Mouse (Mus musculus) mouse embryonic stem cell (cell line): ENCODE measurements around the gene Sorcs3.

Source experiments
- in situ Hi-C, 2 experiments: fragments of 300-500 bp; cut with MboI; formaldehyde crosslinking; loops; 1 replicate in 1 of 2; 3 replicates in 1 of 2; pipeline ENCODE4 v1.14.3; 2019 to 2020; ENCODE audit warnings: low sequenced_read_pairs in 2 of 2, low pct_unique_long_range_greater_than_20kb in 1 of 2, mixed read lengths in 1 of 2; ENCODE audit not compliant: unreplicated experiment in 1 of 2

Gene Sorcs3

GRCm38 (mm10) chr19:48280273-48280672, 74.4 kb downstream of the Sorcs3 start:
- in situ Hi-C loops: no loop called here

- in situ Hi-C loops: no loop called here
These were observed 76.4 kb downstream of the Sorcs3 start for GRCm38 (mm10) chr19:48282250-48282649.

GRCm38 (mm10) chr19:48283217-48283616, 77.4 kb downstream of the Sorcs3 start:
- in situ Hi-C loops: no loop called here

- in situ Hi-C loops: no loop called here
These were observed 79.9 kb downstream of the Sorcs3 start for GRCm38 (mm10) chr19:48285602-48286225.

- in situ Hi-C loops: no loop called here
These were observed 88.4 kb downstream of the Sorcs3 start for GRCm38 (mm10) chr19:48294251-48294650.

GRCm38 (mm10) chr19:48298384-48298783, 92.6 kb downstream of the Sorcs3 start:
- in situ Hi-C loops: no loop called here

- in situ Hi-C loops: no loop called here
These were observed 94.8 kb downstream of the Sorcs3 start for GRCm38 (mm10) chr19:48300440-48301231.

GRCm38 (mm10) chr19:48301300-48301699, 95.5 kb downstream of the Sorcs3 start:
- in situ Hi-C loops: no loop called here

GRCm38 (mm10) chr19:48308341-48308740, 102.5 kb downstream of the Sorcs3 start:
- in situ Hi-C loops: no loop called here

- in situ Hi-C loops: no loop called here
These were observed 103.9 kb downstream of the Sorcs3 start for GRCm38 (mm10) chr19:48309531-48310337.

GRCm38 (mm10) chr19:48310338-48310710, 104.5 kb downstream of the Sorcs3 start:
- in situ Hi-C loops: no loop called here

GRCm38 (mm10) chr19:48313776-48314175, 108.0 kb downstream of the Sorcs3 start:
- in situ Hi-C loops: no loop called here

- in situ Hi-C loops: no loop called here
These were observed 121.3 kb downstream of the Sorcs3 start for GRCm38 (mm10) chr19:48327115-48327514.

- in situ Hi-C loops: no loop called here
These were observed 122.3 kb downstream of the Sorcs3 start for GRCm38 (mm10) chr19:48328171-48328570.

- in situ Hi-C loops: no loop called here
These were observed 125.8 kb downstream of the Sorcs3 start for GRCm38 (mm10) chr19:48331640-48332039.

- in situ Hi-C loops: no loop called here
These were observed 127.3 kb downstream of the Sorcs3 start for GRCm38 (mm10) chr19:48333085-48333484.

GRCm38 (mm10) chr19:48337461-48337860, 131.6 kb downstream of the Sorcs3 start:
- in situ Hi-C loops: no loop called here

- in situ Hi-C loops: no loop called here
These were observed 132.3 kb downstream of the Sorcs3 start for GRCm38 (mm10) chr19:48338098-48338497.

- in situ Hi-C loops: no loop called here
These were observed 136.9 kb downstream of the Sorcs3 start for GRCm38 (mm10) chr19:48342770-48343169.
